Mouse (Mus musculus) heart, embryonic 14.5 days (tissue): ENCODE measurements around the gene Mier3. TPM values are rescaled to one million over a fixed set of nuclear protein-coding genes. Genes with fewer than 3 reads are reported as not detected.

ENCODE experiments used
- ATAC-seq: fragments of 200-750 bp; cut with Nextera tagmentation; 2 replicates; pipeline ENCODE4 v1.8.0; 2017; ENCODE audit warnings: low read depth, moderate TSS enrichment; ENCODE audit not compliant: insufficient number of reproducible peaks, insufficient read depth, low FRiP score
- H3K27ac ChIP-seq, 2 experiments: fragments of 200-500 bp in 1 of 2; fragments of 300-500 bp in 1 of 2; sonication (generic) in 1 of 2; replicated peaks in 1 of 2; 2 replicates each; pipeline ENCODE4 v1.5.1; 2012 to 2014; ENCODE audit warnings: low read depth in 2 of 2, low read length in 2 of 2, control low read depth in 1 of 2, mild to moderate bottlenecking in 1 of 2, mixed read lengths in 1 of 2; ENCODE audit not compliant: control insufficient read depth in 1 of 2, insufficient read depth in 1 of 2
- H3K27me3 ChIP-seq: fragments of 300-500 bp; sonication (generic); 2 replicates; pipeline ENCODE4 v1.6.1; 2014; ENCODE audit warnings: mild to moderate bottlenecking, low read length, control low read depth; ENCODE audit not compliant: control insufficient read depth, insufficient read depth
- H3K36me3 ChIP-seq: fragments of 300-500 bp; sonication (generic); 2 replicates; pipeline ENCODE4 v1.6.1; 2014; ENCODE audit warnings: mild to moderate bottlenecking, control low read depth, low read length, mixed read lengths; ENCODE audit not compliant: control insufficient read depth, insufficient read depth
- H3K4me1 ChIP-seq, 2 experiments: fragments of 200-500 bp in 1 of 2; fragments of 300-500 bp in 1 of 2; sonication (generic) in 1 of 2; 2 replicates each; pipeline ENCODE4 v1.6.1; 2012 to 2014; ENCODE audit warnings: low read length in 2 of 2, control low read depth in 1 of 2, mixed read lengths in 1 of 2; ENCODE audit not compliant: control insufficient read depth in 2 of 2, insufficient read depth in 2 of 2
- H3K4me2 ChIP-seq: fragments of 300-500 bp; sonication (generic); 2 replicates; pipeline ENCODE4 v1.6.1; 2014; ENCODE audit warnings: mild to moderate bottlenecking, low read length
- H3K4me3 ChIP-seq, 2 experiments: fragments of 200-500 bp in 1 of 2; fragments of 300-500 bp in 1 of 2; sonication (generic) in 1 of 2; 2 replicates each; pipeline ENCODE4 v1.5.1; 2012 to 2014; ENCODE audit warnings: low read length in 2 of 2, mild to moderate bottlenecking in 2 of 2, control low read depth in 1 of 2, low read depth in 1 of 2, moderate library complexity in 1 of 2; ENCODE audit not compliant: control insufficient read depth in 1 of 2, insufficient read depth in 1 of 2
- H3K9ac ChIP-seq: fragments of 300-500 bp; sonication (generic); 2 replicates; pipeline ENCODE4 v1.6.1; 2014; ENCODE audit warnings: mild to moderate bottlenecking, low read length
- H3K9me3 ChIP-seq: fragments of 300-500 bp; sonication (generic); 2 replicates; pipeline ENCODE4 v1.6.1; 2016; ENCODE audit warnings: low read length, control low read depth; ENCODE audit not compliant: control insufficient read depth
- WGBS: fragments of 180-500 bp; shearing (Covaris S2); extraction: QIAGEN DNeasy Blood & Tissue Kit; methylation state at CpG from one replicate; pipeline ENCODE4 v1.1.7; 2014; 5-methylcytosine and 5-hydroxymethylcytosine counted together
- polyA plus RNA-seq: library from polyadenylated mRNA; unstranded; fragments of >200 nt; fragmentation: Nextera tagmentation; extraction: Ambion mirVana; gene quantifications from 2 replicates; pipeline ENCODE4 v1.2.1, GENCODE M21; 2014

Gene Mier3
- polyA plus RNA-seq, 1 experiment from 2014 or later: 18.0 TPM

GRCm38 (mm10) chr13:111755937-111756336, 75.2 kb downstream of the Mier3 start:
- no peak for ATAC-seq
- H3K4me2 ChIP-seq: no peak overlapping the region
- WGBS: 93% methylated on average over 15 of the region's 15 CpGs
- no peak overlapping the region for H3K4me3 ChIP-seq
- H3K4me1 ChIP-seq: no peaks in the 10 kb centered on the region
- H3K9ac ChIP-seq: no peak overlapping the region
- H3K27me3 ChIP-seq: no peaks in the 10 kb centered on the region
- no peak overlapping the region for H3K27ac ChIP-seq
- H3K36me3 ChIP-seq: peaks cover 99% of the 10 kb centered on the region
- H3K9me3 ChIP-seq: no peaks in the 10 kb centered on the region

GRCm38 (mm10) chr13:111756986-111757385, 76.2 kb downstream of the Mier3 start:
- WGBS: 92% methylated on average over 6 of the region's 6 CpGs
- Histone ChIP-seq H3K36me3 (peaks cover 98% of the 10 kb centered on the region), H3K9me3 (no peaks in the 10 kb centered on the region), H3K9ac (no peak overlapping the region), H3K27me3 (no peaks in the 10 kb centered on the region), H3K4me2 (no peak overlapping the region), H3K4me1 (no peaks in the 10 kb centered on the region), H3K4me3 (no peak overlapping the region), H3K27ac (no peak overlapping the region)
- no peak for ATAC-seq

GRCm38 (mm10) chr13:111762526-111762925, 81.7 kb downstream of the Mier3 start:
- no peak overlapping the region for H3K4me2 ChIP-seq
- H3K9ac ChIP-seq: no peak overlapping the region
- peaks cover 99% of the 10 kb centered on the region for H3K36me3 ChIP-seq
- H3K4me3 ChIP-seq: no peak overlapping the region
- no peak for ATAC-seq
- no peaks in the 10 kb centered on the region for H3K9me3 ChIP-seq
- WGBS: 90% methylated on average over 12 of the region's 12 CpGs
- no peak overlapping the region for H3K27ac ChIP-seq
- H3K4me1 ChIP-seq: no peaks in the 10 kb centered on the region
- H3K27me3 ChIP-seq: no peaks in the 10 kb centered on the region

Other genes starting within 250 kb of the Mier3 start
- gene Gpbp1, start 190.9 kb upstream of the Mier3 start, polyA plus RNA-seq: 54.1 and 59.3 TPM in 2 replicates
- not detected in 2 replicates for gene Gm49496, start 131.0 kb upstream of the Mier3 start, polyA plus RNA-seq
- gene Gm10198, start 88.2 kb upstream of the Mier3 start, polyA plus RNA-seq: not detected in 2 replicates
- gene Map3k1, start 128.0 kb downstream of the Mier3 start, polyA plus RNA-seq: 15.3 and 15.7 TPM in 2 replicates